Mouse (Mus musculus): ENCODE data around the gene Cyb561.

Gene Cyb561

GRCm38 (mm10) chr11:105951601-105952044 lies 1.5 kb downstream of the Cyb561 start:
- DNase-seq = peak; percentile 64 to 70

DNA sequence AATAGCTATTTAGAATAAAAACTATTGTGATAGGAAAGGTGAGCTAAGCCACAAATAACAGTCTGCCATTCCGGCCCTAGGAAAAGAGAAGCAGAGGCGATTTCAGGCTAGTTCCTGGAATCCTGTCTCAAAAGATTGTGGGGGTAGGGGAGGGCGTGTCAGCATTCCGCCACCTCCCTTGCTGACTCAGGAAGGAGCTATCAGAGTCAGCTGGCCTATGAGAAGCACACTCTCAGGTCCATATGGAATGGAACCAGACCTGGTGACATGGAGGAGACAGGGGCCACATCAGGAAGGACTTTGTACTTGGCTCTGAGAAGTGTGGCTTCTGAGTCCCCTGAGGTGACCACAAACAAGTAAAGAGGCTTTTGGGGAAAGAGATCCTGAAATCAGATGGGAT lies 2.6 kb downstream of the Cyb561 start:
- no peak for DNase-seq

DNA sequence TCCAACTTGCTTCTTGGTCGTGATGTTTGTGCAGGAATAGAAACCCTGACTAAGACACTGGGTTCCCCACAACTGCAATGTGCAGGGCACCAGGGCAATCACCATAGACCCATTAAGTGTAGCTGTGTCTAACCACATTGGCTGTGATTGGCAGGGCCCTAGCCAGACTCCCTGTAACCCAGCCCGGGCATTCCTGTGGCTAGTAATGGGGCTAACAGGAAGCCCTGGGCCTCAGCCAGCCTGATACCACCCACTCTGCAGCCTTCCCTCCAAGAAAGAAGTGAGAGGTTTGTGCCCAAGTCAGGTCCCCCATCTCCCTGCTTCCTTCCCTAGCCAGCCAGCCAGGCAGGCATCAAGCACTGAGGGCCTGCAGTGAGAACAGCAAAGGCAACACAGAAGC lies 4.9 kb downstream of the Cyb561 start:
- no peak for DNase-seq

- no peak for DNase-seq
Observed at GRCm38 (mm10) chr11:105946694-105947154, 6.4 kb downstream of the Cyb561 start.

DNA sequence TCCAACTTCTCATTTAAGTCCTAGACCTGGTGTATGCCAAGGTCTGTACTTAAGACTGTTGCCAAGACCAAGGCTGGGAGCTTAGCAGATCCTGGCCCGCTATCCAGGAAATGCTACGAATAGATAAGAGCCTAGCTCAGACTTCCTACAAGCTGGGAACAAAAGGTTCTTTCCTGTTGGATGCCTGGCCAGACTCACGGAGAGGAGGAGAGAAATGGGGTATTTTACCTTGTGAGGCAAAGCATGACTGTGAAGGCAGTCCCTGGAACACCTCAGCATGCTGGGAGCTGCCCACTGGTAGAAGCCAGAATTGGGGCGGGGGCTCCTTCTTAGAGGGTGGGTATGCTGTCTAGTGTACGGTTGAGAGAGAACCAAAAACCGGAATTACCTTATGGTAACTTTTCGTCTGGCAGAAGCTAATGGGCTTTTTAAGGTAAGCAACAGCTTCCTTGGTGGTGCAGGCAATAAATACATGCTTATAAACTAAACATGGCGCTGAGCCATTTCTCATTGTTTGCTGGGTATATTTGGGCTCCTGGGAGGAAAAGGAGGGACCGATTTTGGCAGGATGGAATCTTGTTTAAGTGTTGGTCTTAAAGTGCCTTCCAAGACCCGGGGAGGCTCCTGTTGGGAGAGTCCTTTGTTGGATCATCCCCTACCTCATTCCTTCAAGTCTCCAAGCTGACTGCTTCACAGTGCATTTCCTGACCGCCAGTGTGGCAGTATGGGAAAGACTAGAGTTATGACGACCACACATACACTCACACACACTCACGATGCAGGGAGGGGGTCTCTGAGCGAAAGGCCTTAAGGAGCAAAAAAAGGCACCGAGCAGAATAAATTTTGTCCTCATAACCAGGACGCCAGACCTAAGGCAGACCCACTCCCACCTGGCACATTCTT lies 8.1 kb downstream of the Cyb561 start:
- peak; percentile 38 to 39 for DNase-seq

DNA sequence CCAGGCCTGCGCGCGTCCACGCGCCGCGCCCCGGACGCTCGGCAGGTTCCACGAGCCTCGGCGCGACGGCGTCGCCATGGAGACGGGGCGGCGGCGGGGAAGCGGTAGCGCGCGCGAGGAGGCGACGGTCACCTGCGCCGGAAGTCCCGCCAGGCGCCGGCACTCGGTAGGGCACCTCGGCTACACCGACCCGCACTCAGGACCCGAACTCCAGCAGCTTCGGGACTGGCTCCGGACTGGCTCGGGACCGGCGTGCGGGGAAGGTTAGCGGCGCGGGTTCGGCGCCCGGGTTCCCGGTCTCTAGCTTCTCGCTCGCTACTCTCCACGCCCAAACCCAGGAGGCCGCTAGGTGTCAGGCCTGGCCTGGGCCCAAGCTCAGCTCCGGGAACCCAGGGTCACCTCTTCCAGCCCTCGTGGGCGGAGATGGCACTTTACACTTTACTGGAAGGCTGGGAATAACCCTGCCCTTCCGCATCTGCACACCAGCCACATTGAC lies 9.0 kb downstream of the Cyb561 start:
- DNase-seq = peak; percentile 75 to 85

GRCm38 (mm10) chr11:105943133-105944102 lies 9.7 kb downstream of the Cyb561 start:
- DNase-seq = peak; percentile 30 to 43

DNA sequence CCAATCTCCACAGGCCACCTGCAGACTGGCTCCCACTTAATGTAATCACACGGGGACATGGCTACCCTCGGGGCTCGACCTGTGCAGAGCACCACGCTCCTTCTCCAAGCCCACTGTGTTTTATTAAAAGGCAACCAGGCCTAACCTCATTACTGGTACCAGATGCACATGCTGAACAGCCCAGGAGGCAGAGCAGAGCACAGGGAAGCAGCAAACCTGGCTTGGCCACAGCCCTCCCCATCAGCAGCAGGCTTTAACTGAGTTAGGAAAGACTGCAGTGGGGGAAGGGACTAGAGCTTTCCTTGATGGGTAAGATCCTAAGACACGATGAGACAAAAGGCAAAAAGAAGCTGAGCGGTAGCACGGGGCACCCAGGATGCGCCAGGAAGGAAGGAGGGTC lies 11.2 kb downstream of the Cyb561 start:
- no peak for DNase-seq

- DNase-seq = no peak
Observed at GRCm38 (mm10) chr11:105938771-105939170, 14.4 kb downstream of the Cyb561 start.

- DNase-seq = no peak
Observed at GRCm38 (mm10) chr11:105936974-105937373, 16.2 kb downstream of the Cyb561 start.

DNA sequence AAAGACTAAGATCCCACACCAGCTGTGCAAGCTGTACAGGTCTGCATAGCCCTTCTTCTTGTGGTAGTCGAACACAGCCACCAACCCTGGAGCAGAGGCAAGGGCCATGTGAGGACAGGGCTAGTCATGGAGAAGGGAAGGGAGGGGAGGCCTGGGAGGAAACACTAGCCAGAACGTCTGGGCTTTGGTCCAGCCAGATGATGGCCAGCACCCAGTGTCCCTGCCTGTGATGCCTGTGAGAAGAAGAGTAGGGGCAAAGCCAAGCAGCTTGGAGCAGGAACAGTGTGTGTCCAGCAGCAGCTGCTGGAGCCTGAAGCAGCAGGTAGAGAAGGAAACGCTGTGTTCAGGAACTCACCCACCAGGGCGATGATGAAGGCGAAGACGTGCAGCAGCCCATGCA lies 16.9 kb downstream of the Cyb561 start:
- DNase-seq = peak; percentile 19 to 57

DNA sequence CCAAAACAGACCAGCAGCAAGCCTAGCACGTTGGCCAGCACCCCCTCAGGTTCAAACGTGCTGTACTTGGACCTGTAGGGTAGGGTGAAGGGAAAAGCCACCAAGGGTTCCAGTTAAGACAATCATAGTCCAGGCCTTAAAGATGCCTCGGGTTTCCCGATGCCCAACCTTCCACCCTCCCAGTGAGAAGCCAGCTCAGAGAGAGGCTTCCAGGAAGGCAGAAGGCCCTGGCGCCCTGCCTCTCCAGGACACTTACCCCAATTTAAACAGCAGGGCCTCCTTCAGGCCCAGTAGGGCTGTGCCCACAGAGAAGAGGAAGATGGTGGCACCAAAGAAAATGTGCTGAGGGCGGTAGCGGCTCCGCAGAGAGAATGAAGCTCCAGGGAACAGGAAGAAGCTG lies 17.6 kb downstream of the Cyb561 start:
- DNase-seq = no peak

- DNase-seq = no peak
Observed at GRCm38 (mm10) chr11:105934816-105935215, 18.3 kb downstream of the Cyb561 start.

GRCm38 (mm10) chr11:105934303-105934711 lies 18.8 kb downstream of the Cyb561 start:
- DNase-seq = no peak

GRCm38 (mm10) chr11:105933746-105934145 lies 19.4 kb downstream of the Cyb561 start:
- no peak for DNase-seq

DNA sequence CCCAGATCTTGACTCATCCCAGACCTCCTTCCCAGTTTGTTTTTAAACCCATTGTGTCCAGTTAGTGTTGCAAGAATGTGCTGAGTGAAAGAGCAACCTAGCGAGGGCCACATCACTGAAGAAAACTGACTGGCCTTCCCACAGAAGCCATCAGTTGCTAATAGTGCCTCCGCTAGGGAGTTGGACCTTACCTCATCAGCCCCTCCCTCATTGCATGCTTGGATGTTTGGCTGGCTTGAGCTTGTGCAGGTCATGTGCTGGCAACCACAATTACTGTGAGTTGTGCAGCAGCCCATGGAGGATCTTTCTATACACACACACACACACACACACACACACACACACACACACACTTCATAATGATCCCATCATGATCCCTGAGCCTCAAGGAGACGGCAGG lies 21.8 kb downstream of the Cyb561 start:
- DNase-seq = no peak

DNA sequence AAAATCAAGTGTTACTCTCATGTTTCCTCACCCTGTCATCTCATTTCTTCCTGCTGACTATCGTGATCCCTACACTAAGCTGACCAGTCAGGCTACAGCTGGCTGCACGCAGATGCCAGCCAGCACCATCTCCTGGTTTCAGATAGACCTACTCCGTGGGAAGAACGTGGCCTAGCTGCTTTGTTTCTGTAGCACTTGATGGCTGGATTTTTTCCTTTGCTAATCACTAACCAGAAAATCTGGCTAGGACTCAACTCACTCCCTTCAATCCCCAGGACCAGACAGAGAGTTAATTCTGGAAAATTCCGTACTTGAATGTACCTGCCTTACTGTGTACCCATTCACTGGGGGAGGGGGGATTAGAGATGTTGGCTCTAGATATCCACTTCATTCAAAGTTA lies 25.0 kb downstream of the Cyb561 start:
- no peak for DNase-seq

- peak; percentile 47 to 77 for DNase-seq
Observed at GRCm38 (mm10) chr11:105927065-105928030, 25.8 kb downstream of the Cyb561 start.

DNA sequence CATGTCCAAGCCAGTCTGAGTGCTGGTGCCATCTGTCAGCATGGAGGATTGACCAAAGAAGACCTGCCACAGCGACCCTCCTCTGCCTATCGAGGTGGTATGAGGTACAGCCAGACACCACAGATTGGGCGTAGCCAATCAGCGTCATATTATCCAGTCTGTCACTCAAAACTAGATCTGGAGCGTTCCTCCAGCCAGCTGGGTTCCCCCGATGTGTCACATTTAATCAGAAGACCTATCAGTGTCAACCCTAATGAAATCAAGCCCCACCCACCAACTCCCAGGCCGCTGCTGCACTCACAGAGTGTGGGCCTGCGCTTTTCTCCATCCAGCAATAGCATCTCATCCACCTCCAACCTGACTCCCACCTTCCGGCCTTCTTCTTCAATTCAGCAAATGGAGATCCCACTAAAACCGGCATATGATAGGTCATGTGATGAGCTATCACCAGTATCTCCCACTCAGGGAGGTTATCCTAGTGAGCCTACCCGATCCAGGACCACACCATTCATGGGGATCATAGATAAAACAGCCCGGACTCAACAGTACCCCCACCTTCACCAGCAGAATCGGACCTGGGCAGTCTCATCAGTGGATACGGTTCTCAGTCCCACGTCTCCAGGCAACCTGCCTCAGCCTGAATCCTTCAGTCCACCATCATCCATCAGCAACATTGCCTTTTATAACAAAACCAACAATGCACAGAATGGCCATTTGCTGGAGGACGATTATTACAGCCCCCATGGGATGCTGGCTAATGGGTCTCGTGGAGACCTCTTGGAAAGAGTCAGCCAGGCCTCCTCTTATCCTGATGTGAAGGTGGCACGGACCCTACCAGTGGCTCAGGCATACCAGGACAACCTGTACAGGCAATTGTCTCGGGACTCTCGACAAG lies 30.1 kb downstream of the Cyb561 start:
- DNase-seq = no peak

- no peak for DNase-seq
Observed at GRCm38 (mm10) chr11:105921275-105921674, 31.9 kb downstream of the Cyb561 start.

DNA sequence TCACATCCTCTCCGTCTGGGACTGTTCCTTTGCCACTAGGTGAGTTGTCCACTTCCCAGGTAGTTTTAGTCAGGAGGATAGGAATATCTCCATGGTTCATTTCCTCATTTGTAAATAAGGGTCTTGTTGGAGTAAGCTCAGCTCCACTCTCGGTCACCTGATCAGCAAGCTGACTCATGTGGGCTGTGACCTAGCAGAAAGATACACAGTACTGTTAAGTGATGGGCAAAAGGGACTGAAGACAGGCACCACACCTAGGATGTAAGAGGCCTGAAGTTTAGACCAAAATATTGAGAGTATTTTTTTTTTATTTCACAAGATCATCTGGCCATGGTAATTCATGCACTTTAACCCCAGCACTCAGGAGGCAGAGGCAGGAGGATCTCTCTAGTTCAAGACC lies 32.3 kb downstream of the Cyb561 start:
- DNase-seq = no peak
